Mouse (Mus musculus) small intestine, adult 2 months (tissue): Measurements from ENCODE around the gene Dntt.

Experiments used
- CTCF ChIP-seq: fragments of 200-500 bp; IDR thresholded peaks from 2 replicates; pipeline ENCODE4 v1.5.1; 2012; ENCODE audit warnings: low read depth, mild to moderate bottlenecking, control low read depth, inconsistent platforms, low read length, moderate library complexity, mixed read lengths; ENCODE audit not compliant: insufficient replicate concordance, insufficient read length; ENCODE audit errors: extremely low read depth
- POLR2A ChIP-seq: fragments of 200-500 bp; IDR thresholded peaks from 2 replicates; pipeline ENCODE4 v1.6.1; 2012; ENCODE audit warnings: low read depth, mild to moderate bottlenecking, control low read depth, inconsistent platforms, low read length, moderate library complexity

- TF ChIP-seq POLR2A = no peak
- peak; percentile 68; the same call in 1 of the 2 replicates for TF ChIP-seq CTCF
Measured at GRCm38 (mm10) chr19:41089833-41090232, 60.8 kb downstream of the Dntt start.
